Mouse (Mus musculus) liver, postnatal 0 days (tissue): ENCODE measurements around the gene Pcsk5.

Source experiments
- CTCF ChIP-seq: sonication (generic); IDR thresholded peaks from 2 replicates; pipeline ENCODE4 v1.5.1; 2016; ENCODE audit warnings: antibody characterized with exemption, low read depth
- EP300 ChIP-seq: IDR thresholded peaks from 2 replicates; pipeline ENCODE4 v1.6.1; 2016; ENCODE audit warnings: antibody characterized with exemption, low read depth, mild to moderate bottlenecking

DNA sequence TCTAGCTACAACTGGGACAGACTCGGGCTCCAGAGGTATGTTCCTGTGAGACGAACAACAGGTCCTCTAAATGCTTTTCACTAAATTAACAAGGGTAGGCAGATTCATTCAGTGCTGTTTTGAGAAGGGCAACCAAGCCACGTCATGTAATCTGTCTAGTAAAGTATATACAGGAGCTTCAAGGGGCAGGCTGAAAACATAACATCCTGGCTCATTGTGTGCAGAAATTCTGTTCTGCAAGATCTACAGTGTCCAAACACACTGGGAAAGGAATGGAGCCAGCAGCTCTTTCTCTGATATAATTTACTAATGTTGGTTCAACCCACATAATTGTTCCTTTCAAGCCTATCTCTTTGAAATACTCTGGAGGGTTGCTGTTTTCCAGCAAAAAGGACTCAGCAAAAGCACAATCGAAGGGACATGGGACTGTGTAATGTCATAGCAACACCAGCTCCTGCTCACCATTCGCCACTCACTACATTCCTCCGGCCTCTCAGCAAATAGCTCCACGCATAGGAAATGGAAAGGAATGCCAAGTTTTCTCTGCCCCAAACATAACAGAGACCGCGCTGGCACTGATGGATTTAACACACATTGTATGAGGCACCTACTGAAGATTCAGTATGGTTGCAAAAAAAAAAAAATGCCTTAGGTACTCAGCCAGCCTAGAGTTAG, 122.0 kb downstream of the Pcsk5 start:
- TF ChIP-seq EP300, result no peak
- TF ChIP-seq CTCF, result no peak
